Mouse (Mus musculus) liver, embryonic 14.5 days (tissue): ENCODE measurements around the gene Gm8265. TPM values are rescaled to one million over a fixed set of nuclear protein-coding genes. Genes with fewer than 3 reads are reported as not detected.
"Not testable (repeated sequence)": the region's sequence is repeated elsewhere in the genome, so short reads cannot be mapped to it uniquely, and the experiment has no call there.

Experiments used
- ATAC-seq: fragments of 200-750 bp; cut with Nextera tagmentation; 2 replicates; pipeline ENCODE4 v1.8.0; 2017; ENCODE audit warnings: moderate number of reproducible peaks, mild to moderate bottlenecking, moderate library complexity; ENCODE audit not compliant: insufficient read depth
- DNase-seq, 3 experiments: peaks; one replicate each; pipeline ENCODE4 v3.0.0-alpha.2; 2012 to 2013; ENCODE audit warnings: low read depth in 3 of 3, low spot score in 3 of 3
- H3K27ac ChIP-seq: fragments of 300-500 bp; sonication (generic); 2 replicates; pipeline ENCODE4 v1.5.1; 2014; ENCODE audit warnings: moderate library complexity, mild to moderate bottlenecking, control low read depth, inconsistent platforms
- H3K27me3 ChIP-seq: fragments of 300-500 bp; sonication (generic); 2 replicates; pipeline ENCODE4 v1.6.1; 2014; ENCODE audit warnings: mild to moderate bottlenecking, low read length, moderate library complexity; ENCODE audit not compliant: control insufficient read depth, insufficient read depth
- H3K36me3 ChIP-seq: fragments of 300-500 bp; sonication (generic); replicated peaks from 2 replicates; pipeline ENCODE4 v1.6.1; 2014; ENCODE audit warnings: low read depth; ENCODE audit not compliant: control insufficient read depth, insufficient read depth
- H3K4me1 ChIP-seq, 2 experiments: fragments of 200-500 bp in 1 of 2; fragments of 300-500 bp in 1 of 2; sonication (generic) in 1 of 2; replicated peaks; 2 replicates each; pipeline ENCODE4 v1.6.1; 2012 to 2014; ENCODE audit warnings: antibody characterized with exemption in 1 of 2, inconsistent platforms in 1 of 2, low read length in 1 of 2; ENCODE audit not compliant: control insufficient read depth in 2 of 2, insufficient read depth in 2 of 2
- H3K4me2 ChIP-seq: fragments of 300-500 bp; sonication (generic); 2 replicates; pipeline ENCODE4 v1.6.1; 2014; ENCODE audit warnings: low read depth, mild to moderate bottlenecking, control low read depth, moderate library complexity
- H3K4me3 ChIP-seq, 2 experiments: fragments of 200-500 bp in 1 of 2; fragments of 300-500 bp in 1 of 2; sonication (generic) in 1 of 2; 2 replicates each; pipeline ENCODE4 v1.5.1; 2012 to 2014; ENCODE audit warnings: low read depth in 2 of 2, low read length in 2 of 2, mild to moderate bottlenecking in 2 of 2, control low read depth in 1 of 2, inconsistent platforms in 1 of 2, moderate library complexity in 1 of 2; ENCODE audit not compliant: insufficient read depth in 1 of 2
- H3K9ac ChIP-seq: fragments of 300-500 bp; sonication (generic); replicated peaks from 2 replicates; pipeline ENCODE4 v1.6.1; 2014; ENCODE audit warnings: mild to moderate bottlenecking, control low read depth, moderate library complexity
- H3K9me3 ChIP-seq: fragments of 300-500 bp; sonication (generic); 2 replicates; pipeline ENCODE4 v1.6.1; 2016; ENCODE audit warnings: low read length, mixed read lengths; ENCODE audit not compliant: control insufficient read depth
- WGBS: fragments of 180-500 bp; shearing (Covaris S2); extraction: QIAGEN DNeasy Blood & Tissue Kit; methylation state at CpG from one replicate; pipeline ENCODE4 v1.1.7; 2014; ENCODE audit not compliant: insufficient replicate concordance; 5-methylcytosine and 5-hydroxymethylcytosine counted together
- polyA plus RNA-seq, 2 experiments: library from polyadenylated mRNA; depleted of rRNA in 1 of 2; stranded (reverse) in 1 of 2; unstranded in 1 of 2; fragments of >200 nt; fragmentation: Nextera tagmentation in 1 of 2; extraction: Ambion mirVana in 1 of 2; gene quantifications; 2 replicates each; pipeline versions ENCODE4 v1.2.1 to v1.2.3; 2012 to 2014

Gm8265 gene
- polyA plus RNA-seq (2012; rRNA removed) (not detected in 2 replicates), polyA plus RNA-seq (2014; fragmentation: Nextera tagmentation; extraction: Ambion mirVana) (not detected in 2 replicates)

GRCm38 (mm10) chr14:5632928-5633327, at the start of gene Gm8265:
Gm8265 (minus strand) TSS chr14:5633028.
- not testable (repeated sequence) for H3K4me2 ChIP-seq

More at GRCm38 (mm10) chr14:5632928-5633327, at the start of gene Gm8265:
- H3K27me3 ChIP-seq, ATAC-seq, H3K27ac ChIP-seq, DNase-seq, H3K4me3 ChIP-seq, H3K9ac ChIP-seq, H3K9me3 ChIP-seq, H3K36me3 ChIP-seq, H3K4me1 ChIP-seq: not testable (repeated sequence)
- WGBS, result no CpG with 5 or more reads among the region's 1 CpGs

Other genes with a start within 250 kb of the Gm8265 start
- not detected in 2 replicates for gene Gm3500, start 244.0 kb downstream of the Gm8265 start, polyA plus RNA-seq (2012; rRNA removed)
- gene Gm3500, start 244.0 kb downstream of the Gm8265 start, polyA plus RNA-seq (2014; fragmentation: Nextera tagmentation; extraction: Ambion mirVana), result not detected in 2 replicates
- gene Gm3194, start 177.6 kb downstream of the Gm8265 start, polyA plus RNA-seq (2012; rRNA removed), result 0.03 and 0.06 TPM in 2 replicates
- not detected in 2 replicates for gene Gm3194, start 177.6 kb downstream of the Gm8265 start, polyA plus RNA-seq (2014; fragmentation: Nextera tagmentation; extraction: Ambion mirVana)
- not detected in 2 replicates for gene Gm8246, start 155.2 kb downstream of the Gm8265 start, polyA plus RNA-seq (2012; rRNA removed)
- gene Gm8246, start 155.2 kb downstream of the Gm8265 start, polyA plus RNA-seq (2014; fragmentation: Nextera tagmentation; extraction: Ambion mirVana), result not detected in 2 replicates
- not detected in 2 replicates for gene Gm3187, start 148.8 kb downstream of the Gm8265 start, polyA plus RNA-seq (2012; rRNA removed)
- not detected in 2 replicates for gene Gm3187, start 148.8 kb downstream of the Gm8265 start, polyA plus RNA-seq (2014; fragmentation: Nextera tagmentation; extraction: Ambion mirVana)
- gene Gm3488, start 131.4 kb downstream of the Gm8265 start, polyA plus RNA-seq (2012; rRNA removed), result 0.04 TPM in 1 of 2 replicates, not detected in the other
- 0.06 and 0.10 TPM in 2 replicates for gene Gm3488, start 131.4 kb downstream of the Gm8265 start, polyA plus RNA-seq (2014; fragmentation: Nextera tagmentation; extraction: Ambion mirVana)
- gene Gm3532, start 94.5 kb downstream of the Gm8265 start, polyA plus RNA-seq (2012; rRNA removed), result not detected in 2 replicates
- gene Gm3532, start 94.5 kb downstream of the Gm8265 start, polyA plus RNA-seq (2014; fragmentation: Nextera tagmentation; extraction: Ambion mirVana), result not detected in 2 replicates
- gene Gm9603, start 54.4 kb upstream of the Gm8265 start, polyA plus RNA-seq (2012; rRNA removed), result not detected in 2 replicates
- gene Gm9603, start 54.4 kb upstream of the Gm8265 start, polyA plus RNA-seq (2014; fragmentation: Nextera tagmentation; extraction: Ambion mirVana), result not detected in 2 replicates
- not detected in 2 replicates for gene Gm3373, start 108.5 kb upstream of the Gm8265 start, polyA plus RNA-seq (2012; rRNA removed)
- gene Gm3373, start 108.5 kb upstream of the Gm8265 start, polyA plus RNA-seq (2014; fragmentation: Nextera tagmentation; extraction: Ambion mirVana), result not detected in 2 replicates
- 0.03 and 0.06 TPM in 2 replicates for gene Gm3383, start 175.0 kb upstream of the Gm8265 start, polyA plus RNA-seq (2012; rRNA removed)
- gene Gm3383, start 175.0 kb upstream of the Gm8265 start, polyA plus RNA-seq (2014; fragmentation: Nextera tagmentation; extraction: Ambion mirVana), result not detected in 2 replicates
- not detected in 2 replicates for gene Gm3424, start 197.3 kb upstream of the Gm8265 start, polyA plus RNA-seq (2012; rRNA removed)
- not detected in 2 replicates for gene Gm3424, start 197.3 kb upstream of the Gm8265 start, polyA plus RNA-seq (2014; fragmentation: Nextera tagmentation; extraction: Ambion mirVana)
- not detected in 2 replicates for gene Gm8237, start 247.4 kb upstream of the Gm8265 start, polyA plus RNA-seq (2012; rRNA removed)
- 0.06 TPM in 1 of 2 replicates, not detected in the other for gene Gm8237, start 247.4 kb upstream of the Gm8265 start, polyA plus RNA-seq (2014; fragmentation: Nextera tagmentation; extraction: Ambion mirVana)